Mouse (Mus musculus): Measurements from ENCODE around the gene Prdm16. TPM values are rescaled to one million over a fixed set of nuclear protein-coding genes. Genes with fewer than 3 reads are reported as not detected.

The Prdm16 gene
- polyA plus RNA-seq, 1 experiment = not detected

- Histone ChIP-seq H3K36me3 (ENCODE audit: control insufficient read depth, insufficient read depth) (no peaks in the 10 kb centered on the region), H3K4me3 (ENCODE audit: insufficient read depth, poor library complexity, severe bottlenecking) (no peak overlapping the region), H3K27me3 (ENCODE audit: control insufficient read depth, insufficient read depth, insufficient read length) (no peaks in the 10 kb centered on the region), H3ac (ENCODE audit: control insufficient read depth, insufficient read length, low read depth) (no peak overlapping the region), H3K79me3 (ENCODE audit: low read depth) (no peaks in the 10 kb centered on the region), H3K79me2 (ENCODE audit: control insufficient read depth, insufficient read depth) (no peaks in the 10 kb centered on the region)
- TF ChIP-seq CEBPB (IDR thresholded peaks at IDR 0.05; ENCODE audit: low read depth) = no peak
- no peak for TF ChIP-seq MAX (IDR thresholded peaks at IDR 0.05)
- no peak for TF ChIP-seq CTCF (IDR thresholded peaks at IDR 0.05; ENCODE audit: control insufficient read depth, insufficient read depth, insufficient read length)
- TF ChIP-seq MYOG (IDR thresholded peaks at IDR 0.05; ENCODE audit: control insufficient read depth, extremely low read depth, insufficient read length) = no peak
- no peak for TF ChIP-seq USF1 (IDR thresholded peaks at IDR 0.05; ENCODE audit: low read depth)
- no peak for TF ChIP-seq MYOD1 (IDR thresholded peaks at IDR 0.05; ENCODE audit: control insufficient read depth, insufficient read length, low read depth)
- no peak for TF ChIP-seq FOSL1 (IDR thresholded peaks at IDR 0.05; ENCODE audit: insufficient read depth, low read length, poor library complexity, severe bottlenecking)
Measured at GRCm38 (mm10) chr4:154516470-154516869, 120.2 kb downstream of the Prdm16 start.

GRCm38 (mm10) chr4:154513664-154514063 lies 123.0 kb downstream of the Prdm16 start:
- H3K36me3 ChIP-seq (ENCODE audit: control insufficient read depth, insufficient read depth) = no peaks in the 10 kb centered on the region
- TF ChIP-seq MYOG (IDR thresholded peaks at IDR 0.05; ENCODE audit: control insufficient read depth, extremely low read depth, insufficient read length) (no peak), MAX (IDR thresholded peaks at IDR 0.05) (no peak)
- no peaks in the 10 kb centered on the region for H3K79me2 ChIP-seq (ENCODE audit: control insufficient read depth, insufficient read depth)
- H3K79me3 ChIP-seq (ENCODE audit: low read depth) = no peaks in the 10 kb centered on the region
- no peak overlapping the region for H3ac ChIP-seq (ENCODE audit: control insufficient read depth, insufficient read length, low read depth)
- H3K4me3 ChIP-seq (ENCODE audit: insufficient read depth, poor library complexity, severe bottlenecking) = no peak overlapping the region
- no peaks in the 10 kb centered on the region for H3K27me3 ChIP-seq (ENCODE audit: control insufficient read depth, insufficient read depth, insufficient read length)

DNA sequence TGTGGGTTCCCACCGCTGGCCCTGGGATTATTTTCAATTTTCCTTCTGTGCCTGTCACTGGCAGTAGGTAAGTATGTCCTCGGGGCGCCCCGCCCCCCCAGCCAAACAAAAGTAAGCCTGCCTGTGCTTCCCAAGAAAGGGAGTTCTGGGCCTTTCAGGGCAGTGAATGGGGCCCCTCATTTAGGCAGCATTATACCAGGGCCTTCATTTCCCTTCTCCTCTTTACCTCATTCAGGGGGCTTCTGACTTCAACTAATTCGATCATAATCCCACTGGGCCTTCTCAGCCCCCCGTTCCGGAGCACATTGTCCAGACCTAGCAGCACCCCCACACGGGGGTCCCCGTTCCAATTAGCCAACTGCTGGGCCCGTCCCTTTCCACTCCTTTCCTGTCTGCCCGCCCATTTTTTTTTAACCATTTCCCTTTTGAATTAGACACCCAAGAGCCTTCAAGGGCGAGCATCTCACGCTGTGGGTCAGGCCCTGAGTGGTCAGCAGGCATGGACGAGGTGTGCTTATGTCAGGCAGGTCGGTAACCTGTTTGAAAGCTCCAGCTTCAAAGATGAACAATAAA lies 124.1 kb downstream of the Prdm16 start:
- no peaks in the 10 kb centered on the region for H3K36me3 ChIP-seq (ENCODE audit: control insufficient read depth, insufficient read depth)
- H3K27me3 ChIP-seq (ENCODE audit: control insufficient read depth, insufficient read depth, insufficient read length) = no peaks in the 10 kb centered on the region
- H3ac ChIP-seq (ENCODE audit: control insufficient read depth, insufficient read length, low read depth) = no peak overlapping the region
- H3K79me3 ChIP-seq (ENCODE audit: low read depth) = no peaks in the 10 kb centered on the region
- TF ChIP-seq USF1 (IDR thresholded peaks at IDR 0.05; ENCODE audit: low read depth) (no peak), FOSL1 (IDR thresholded peaks at IDR 0.05; ENCODE audit: insufficient read depth, low read length, poor library complexity, severe bottlenecking) (no peak), CEBPB (IDR thresholded peaks at IDR 0.05; ENCODE audit: low read depth) (no peak), MAX (IDR thresholded peaks at IDR 0.05) (no peak), MYOD1 (IDR thresholded peaks at IDR 0.05; ENCODE audit: control insufficient read depth, insufficient read length, low read depth) (no peak), CTCF (IDR thresholded peaks at IDR 0.05; ENCODE audit: control insufficient read depth, insufficient read depth, insufficient read length) (no peak)
- no peak overlapping the region for H3K4me3 ChIP-seq (ENCODE audit: insufficient read depth, poor library complexity, severe bottlenecking)
- H3K79me2 ChIP-seq (ENCODE audit: control insufficient read depth, insufficient read depth) = no peaks in the 10 kb centered on the region

DNA sequence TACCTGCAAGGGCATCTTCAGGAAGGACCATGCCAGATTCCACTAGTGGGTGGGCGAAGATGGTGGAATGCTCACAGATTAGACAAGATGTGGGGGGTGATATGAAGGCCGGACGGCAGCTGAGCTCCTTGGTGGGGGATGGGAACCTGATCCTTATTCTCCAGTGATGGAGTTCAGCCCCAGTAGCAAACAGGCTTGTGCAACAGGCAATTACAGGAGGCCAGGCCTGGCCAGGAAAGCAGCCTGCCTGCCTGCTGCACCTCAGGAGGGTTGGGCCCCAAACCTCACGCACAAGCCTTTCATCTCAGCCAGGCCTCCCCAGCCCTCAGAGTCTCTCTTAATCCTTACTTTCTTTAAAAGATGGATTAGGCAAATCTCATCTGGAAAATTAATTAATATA lies 124.9 kb downstream of the Prdm16 start:
- no peak overlapping the region for H3K4me3 ChIP-seq (ENCODE audit: insufficient read depth, poor library complexity, severe bottlenecking)
- no peaks in the 10 kb centered on the region for H3K36me3 ChIP-seq (ENCODE audit: control insufficient read depth, insufficient read depth)
- H3ac ChIP-seq (ENCODE audit: control insufficient read depth, insufficient read length, low read depth) = no peak overlapping the region
- no peaks in the 10 kb centered on the region for H3K79me2 ChIP-seq (ENCODE audit: control insufficient read depth, insufficient read depth)
- no peaks in the 10 kb centered on the region for H3K27me3 ChIP-seq (ENCODE audit: control insufficient read depth, insufficient read depth, insufficient read length)
- no peaks in the 10 kb centered on the region for H3K79me3 ChIP-seq (ENCODE audit: low read depth)
- TF ChIP-seq CEBPB (IDR thresholded peaks at IDR 0.05; ENCODE audit: low read depth) (no peak), USF1 (IDR thresholded peaks at IDR 0.05; ENCODE audit: low read depth) (no peak), FOSL1 (IDR thresholded peaks at IDR 0.05; ENCODE audit: insufficient read depth, low read length, poor library complexity, severe bottlenecking) (no peak), MYOG (IDR thresholded peaks at IDR 0.05; ENCODE audit: control insufficient read depth, extremely low read depth, insufficient read length) (no peak), MAX (IDR thresholded peaks at IDR 0.05) (no peak), CTCF (IDR thresholded peaks at IDR 0.05; ENCODE audit: control insufficient read depth, insufficient read depth, insufficient read length) (no peak), MYOD1 (IDR thresholded peaks at IDR 0.05; ENCODE audit: control insufficient read depth, insufficient read length, low read depth) (no peak)

GRCm38 (mm10) chr4:154506774-154507435 lies 129.8 kb downstream of the Prdm16 start:
- Histone ChIP-seq H3K79me3 (ENCODE audit: low read depth) (no peaks in the 10 kb centered on the region), H3K79me2 (ENCODE audit: control insufficient read depth, insufficient read depth) (no peaks in the 10 kb centered on the region), H3ac (ENCODE audit: control insufficient read depth, insufficient read length, low read depth) (no peak overlapping the region), H3K4me3 (ENCODE audit: insufficient read depth, poor library complexity, severe bottlenecking) (no peak overlapping the region), H3K27me3 (ENCODE audit: control insufficient read depth, insufficient read depth, insufficient read length) (no peaks in the 10 kb centered on the region), H3K36me3 (ENCODE audit: control insufficient read depth, insufficient read depth) (no peaks in the 10 kb centered on the region)
- TF ChIP-seq CEBPB (IDR thresholded peaks at IDR 0.05; ENCODE audit: low read depth) (no peak), USF1 (IDR thresholded peaks at IDR 0.05; ENCODE audit: low read depth) (no peak), MYOD1 (IDR thresholded peaks at IDR 0.05; ENCODE audit: control insufficient read depth, insufficient read length, low read depth) (no peak), CTCF (IDR thresholded peaks at IDR 0.05; ENCODE audit: control insufficient read depth, insufficient read depth, insufficient read length) (no peak)

DNA sequence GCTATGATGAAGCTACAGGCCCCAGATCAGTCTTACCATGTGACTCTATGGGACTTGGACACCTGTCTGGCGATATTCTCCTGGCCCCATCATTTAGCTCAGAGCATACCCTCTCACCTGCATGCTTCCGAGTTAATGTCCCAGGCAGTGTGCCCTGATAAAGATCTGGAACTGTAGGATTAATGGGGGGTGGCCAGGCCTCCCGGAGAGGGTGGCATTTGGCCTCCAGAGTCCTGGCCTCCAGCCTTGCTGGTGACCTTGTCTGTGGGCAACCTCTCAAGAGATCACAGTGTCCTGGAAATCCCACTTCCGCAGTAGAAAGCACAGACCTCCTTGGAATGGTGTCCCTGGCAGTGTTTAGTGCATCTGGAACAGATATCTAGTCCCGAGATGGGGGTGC lies 131.4 kb downstream of the Prdm16 start:
- TF ChIP-seq CEBPB (IDR thresholded peaks at IDR 0.05; ENCODE audit: low read depth) (no peak), MYOD1 (IDR thresholded peaks at IDR 0.05; ENCODE audit: control insufficient read depth, insufficient read length, low read depth) (no peak), USF1 (IDR thresholded peaks at IDR 0.05; ENCODE audit: low read depth) (no peak), FOSL1 (IDR thresholded peaks at IDR 0.05; ENCODE audit: insufficient read depth, low read length, poor library complexity, severe bottlenecking) (no peak), CTCF (IDR thresholded peaks at IDR 0.05; ENCODE audit: control insufficient read depth, insufficient read depth, insufficient read length) (no peak), MYOG (IDR thresholded peaks at IDR 0.05; ENCODE audit: control insufficient read depth, extremely low read depth, insufficient read length) (no peak), MAX (IDR thresholded peaks at IDR 0.05) (no peak)
- no peaks in the 10 kb centered on the region for H3K79me3 ChIP-seq (ENCODE audit: low read depth)
- H3K4me3 ChIP-seq (ENCODE audit: insufficient read depth, poor library complexity, severe bottlenecking) = no peak overlapping the region
- no peak overlapping the region for H3ac ChIP-seq (ENCODE audit: control insufficient read depth, insufficient read length, low read depth)
- H3K27me3 ChIP-seq (ENCODE audit: control insufficient read depth, insufficient read depth, insufficient read length) = no peaks in the 10 kb centered on the region
- no peaks in the 10 kb centered on the region for H3K36me3 ChIP-seq (ENCODE audit: control insufficient read depth, insufficient read depth)
- no peaks in the 10 kb centered on the region for H3K79me2 ChIP-seq (ENCODE audit: control insufficient read depth, insufficient read depth)

Data from C2C12 (cell line).